Mouse (Mus musculus): ENCODE results near the gene Fhod1.

DNA sequence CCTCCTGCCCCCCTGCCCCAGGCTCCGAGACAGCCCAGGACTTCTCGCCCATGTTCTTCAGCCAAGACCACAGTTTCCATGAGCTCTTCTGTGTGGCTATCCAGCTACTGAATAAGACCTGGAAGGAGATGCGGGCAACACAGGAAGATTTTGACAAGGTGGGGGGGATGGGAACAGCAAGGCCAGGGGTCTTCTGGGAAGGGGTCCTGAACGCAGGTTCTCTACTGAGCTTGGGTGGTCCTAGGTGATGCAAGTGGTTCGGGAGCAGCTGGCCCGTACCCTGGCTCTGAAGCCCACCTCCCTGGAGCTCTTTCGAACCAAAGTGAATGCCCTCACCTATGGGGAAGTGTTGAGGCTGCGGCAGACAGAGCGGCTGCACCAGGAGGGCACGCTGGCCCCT, 39.3 kb downstream of the Fhod1 start:
- TF ChIP-seq E2F4 (IDR thresholded peaks at IDR 0.05; ENCODE audit: insufficient read depth) (no peak), POLR2AphosphoS2 (IDR thresholded peaks at IDR 0.05; ENCODE audit: insufficient read length, low read depth) (no peak), MAX (IDR thresholded peaks at IDR 0.05; ENCODE audit: low read depth) (no peak), POLR2A (IDR thresholded peaks at IDR 0.05; ENCODE audit: insufficient read length, low read depth) (no peak), SRF (IDR thresholded peaks at IDR 0.05; ENCODE audit: control insufficient read depth, insufficient read length, low read depth) (no peak)
